Mouse (Mus musculus): ENCODE data around the gene Mrpl11.

DNA sequence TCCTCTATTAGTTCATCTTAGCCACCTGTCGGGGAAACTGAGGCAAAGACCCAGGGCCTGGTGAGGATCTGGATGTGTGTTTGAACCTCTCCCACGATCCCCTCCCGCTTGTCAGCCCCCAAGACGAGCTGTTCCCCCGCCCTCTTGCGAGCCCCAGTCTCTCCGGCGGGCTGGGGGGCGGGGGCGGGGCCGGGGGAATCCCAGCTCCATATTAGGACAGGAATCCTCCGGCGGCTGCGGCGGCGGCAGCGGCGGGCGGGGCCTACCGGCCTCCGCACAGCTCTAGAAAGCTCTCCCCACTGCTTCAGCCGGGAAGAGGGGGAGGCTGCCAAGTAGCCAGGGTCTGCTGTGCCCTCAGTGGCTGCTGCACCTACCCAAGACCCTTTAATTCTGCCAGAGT, 28.8 kb downstream of the Mrpl11 start:
- no peak for TF ChIP-seq CTCF (IDR thresholded peaks at IDR 0.05; ENCODE audit: insufficient read depth, low read length)
- no peak for TF ChIP-seq POLR2A (IDR thresholded peaks at IDR 0.05; ENCODE audit: borderline replicate concordance, extremely low read depth, low read depth, low read length)

Measured in lung, adult 2 months (tissue).